9 mouse cellular contexts compared by ENCODE assay signal in the genomic region with DNA sequence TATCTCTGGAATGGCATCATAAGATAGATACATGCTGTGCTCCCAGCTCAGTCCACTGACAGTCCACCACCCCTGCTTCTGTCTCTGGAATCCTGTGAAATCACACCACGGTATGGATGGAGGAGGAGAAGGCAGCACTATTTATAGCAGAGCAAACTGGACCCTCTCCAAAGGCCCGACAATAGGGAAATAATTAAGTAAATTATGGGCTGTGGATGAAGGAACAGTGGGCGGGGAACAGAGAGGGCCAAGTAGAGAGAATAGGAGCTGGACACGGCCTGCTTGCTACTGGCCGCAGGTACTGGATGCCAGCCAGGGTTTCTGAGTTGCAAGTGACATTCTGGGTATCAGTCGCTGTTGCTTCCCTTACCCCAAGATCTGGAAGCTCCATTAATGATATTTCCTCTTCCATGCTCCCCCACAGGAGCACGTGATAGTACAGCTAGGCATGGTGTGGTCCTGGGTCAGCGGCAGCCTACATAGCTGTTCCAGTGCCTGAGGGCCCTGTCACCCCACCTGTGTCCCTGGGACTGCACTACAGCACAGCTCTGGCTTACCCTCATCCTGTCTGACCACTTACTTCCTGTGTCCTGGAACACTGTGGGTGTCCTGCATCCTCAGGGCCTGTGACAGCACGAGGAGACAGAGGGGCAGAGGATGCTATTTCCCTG. TPM values are rescaled to one million over a fixed set of nuclear protein-coding genes. Genes with fewer than 3 reads are reported as not detected.
DNase-seq lines count a peak whose midpoint lies in the region; ATAC-seq and TF ChIP-seq lines count a peak whose summit lies in the region.
"Had no signal": no experiment of that assay in that cellular context is flagged by ENCODE, and none has a peak within 500 bp of the region (broad histone marks: within the 10 kb centered on the region; RNA-seq: fewer than 3 reads in every experiment).

No protein-coding gene starts in this region.

- WGBS in forebrain, embryonic 15.5 days, result 56% methylated on average over 9 of the region's 9 CpGs
- WGBS in forebrain, embryonic 11.5 days, result 86% methylated on average over 9 of the region's 9 CpGs
- 73% methylated on average over 9 of the region's 9 CpGs for WGBS in heart, embryonic 10.5 days

- peaks cover 10% of the 10 kb centered on the region for H3K4me1 ChIP-seq in forebrain, embryonic 15.5 days
- H3K4me1 ChIP-seq in forebrain, embryonic 11.5 days (replicated peaks; ENCODE audit: control insufficient read depth, insufficient read depth, low read length), result no peaks in the 10 kb centered on the region
- H3K4me1 ChIP-seq in heart, embryonic 10.5 days, result peaks cover 45% of the 10 kb centered on the region

- CTCF ChIA-PET in Patski (lab: Charles Lee), result interaction anchor here (0.7 to 1.4 kb wide), 2 partner anchors 9 to 15 kb away, joined by 3 to 4 read pairs; no protein-coding TSS in a partner anchor

- H3K4me2 ChIP-seq in forebrain, embryonic 15.5 days (replicated peaks), result no peak overlapping the region
- H3K4me2 ChIP-seq in forebrain, embryonic 11.5 days (ENCODE audit: low read depth, low read length, severe bottlenecking), result no peak overlapping the region

- H3K9ac ChIP-seq in forebrain, embryonic 15.5 days (replicated peaks), result no peak overlapping the region
- H3K9ac ChIP-seq in forebrain, embryonic 11.5 days (ENCODE audit: low read length), result no peak overlapping the region

- H3K36me3 ChIP-seq in forebrain, embryonic 15.5 days, result peaks cover 27% of the 10 kb centered on the region
- H3K36me3 ChIP-seq in forebrain, embryonic 11.5 days (ENCODE audit: control insufficient read depth, insufficient read depth, low read length), result peaks cover 2% of the 10 kb centered on the region; the same call in 1 of the 2 replicates
- peaks cover 64% of the 10 kb centered on the region for H3K36me3 ChIP-seq in heart, embryonic 10.5 days

- DNase-seq in forebrain, embryonic 11.5 days (ENCODE audit: low spot score), result no peak
- DNase-seq in Patski (ENCODE audit: low read depth, low spot score), result peak; percentile 68
- DNase-seq in heart, embryonic 10.5 days (ENCODE audit: low spot score), result no peak
- DNase-seq in left cerebral cortex, postnatal 14 days (ENCODE audit: low spot score in 2 of 2), result peak; percentile 33 to 37
- DNase-seq in layer of hippocampus, adult 11-12 months (ENCODE audit: low spot score), result no peak
- DNase-seq in frontal cortex, postnatal 25 days (ENCODE audit: low spot score in 2 of 2), result no peak

- H3K4me3 ChIP-seq in forebrain, embryonic 15.5 days, result no peak overlapping the region
- H3K4me3 ChIP-seq in forebrain, embryonic 11.5 days (ENCODE audit: low read depth, low read length), result no peak overlapping the region
- no peak overlapping the region for H3K4me3 ChIP-seq in heart, embryonic 10.5 days
- H3K4me3 ChIP-seq: erythroblast, embryonic 14.5 days had no signal

- in situ Hi-C loops in Patski (cut with MboI; ENCODE audit: low pct_unique_long_range_greater_than_20kb), result no loop called here

- ATAC-seq in forebrain, embryonic 15.5 days (replicated peaks), result no peak
- ATAC-seq in forebrain, embryonic 11.5 days (replicated peaks; ENCODE audit: low FRiP score), result no peak
- peak; percentile 22 for ATAC-seq in Patski
- no peak for ATAC-seq in granulocyte monocyte progenitor cell, adult 5-6 weeks (replicated peaks; ENCODE audit: poor library complexity, severe bottlenecking)

- H3K27me3 ChIP-seq in forebrain, embryonic 15.5 days, result no peaks in the 10 kb centered on the region
- no peaks in the 10 kb centered on the region for H3K27me3 ChIP-seq in forebrain, embryonic 11.5 days (ENCODE audit: control insufficient read depth, insufficient read depth, low read length)
- no peaks in the 10 kb centered on the region for H3K27me3 ChIP-seq in Patski
- no peaks in the 10 kb centered on the region for H3K27me3 ChIP-seq in heart, embryonic 10.5 days (ENCODE audit: insufficient read depth, poor library complexity, severe bottlenecking)

- POLR2A ChIA-PET in Patski (lab: Charles Lee), result interaction anchor here (1.0 to 5.7 kb wide), 3 partner anchors 11 to 29 kb away, joined by 4 to 47 read pairs (median 7); no protein-coding TSS in a partner anchor

- TF ChIP-seq CTCF in Patski (IDR thresholded peaks at IDR 0.05), result no peak

- intact Hi-C loops in left cerebral cortex, postnatal 14 days (cut with DNase I), result no loop called here

- H3K9me3 ChIP-seq in forebrain, embryonic 15.5 days, result no peaks in the 10 kb centered on the region
- no peaks in the 10 kb centered on the region for H3K9me3 ChIP-seq in forebrain, embryonic 11.5 days (ENCODE audit: control insufficient read depth, low read length)
- no peaks in the 10 kb centered on the region for H3K9me3 ChIP-seq in heart, embryonic 10.5 days

- peak overlapping the region; percentile 27; the same call in 1 of the 2 replicates for H3K27ac ChIP-seq in forebrain, embryonic 15.5 days (replicated peaks)
- no peak overlapping the region for H3K27ac ChIP-seq in forebrain, embryonic 11.5 days (ENCODE audit: low read depth, low read length)
- H3K27ac ChIP-seq in heart, embryonic 10.5 days, result peak overlapping the region; percentile 64; the same call in 1 of the 2 replicates

RNA-seq across cellular contexts. Expression of a gene that starts 20.4 kb away (rescaled TPM):
- 13.4 TPM in 2 replicates for polyA plus RNA-seq in forebrain, embryonic 15.5 days (2015; fragmentation: Nextera tagmentation; extraction: Ambion mirVana)
- 12.5 and 13.6 TPM in 2 replicates for polyA plus RNA-seq in forebrain, embryonic 11.5 days (2014; fragmentation: Nextera tagmentation; extraction: Ambion mirVana)
- 181 TPM for polyA plus RNA-seq in Patski (2021)
- 14.8 and 15.6 TPM in 2 replicates for polyA plus RNA-seq in heart, embryonic 10.5 days (2016; fragmentation: Nextera tagmentation; extraction: Ambion mirVana)
- 10 to 100 TPM; 19.2 to 19.3 TPM for total RNA-seq in left cerebral cortex, postnatal 14 days (2021)
- total RNA-seq in granulocyte monocyte progenitor cell, adult 5-6 weeks (2014; fragmentation: Nextera tagmentation), result 42.4 and 43.6 TPM in 2 replicates
- 18.0 and 24.5 TPM in 2 replicates for total RNA-seq in granulocyte monocyte progenitor cell, adult 5-6 weeks (2017)

RNA-seq across cellular contexts. Expression of a gene that starts 30.7 kb away (rescaled TPM):
- polyA plus RNA-seq in forebrain, embryonic 15.5 days (2015; fragmentation: Nextera tagmentation; extraction: Ambion mirVana), result 20.3 and 21.5 TPM in 2 replicates
- polyA plus RNA-seq in forebrain, embryonic 11.5 days (2014; fragmentation: Nextera tagmentation; extraction: Ambion mirVana), result 26.5 and 31.6 TPM in 2 replicates
- 140 TPM for polyA plus RNA-seq in Patski (2021)
- polyA plus RNA-seq in heart, embryonic 10.5 days (2016; fragmentation: Nextera tagmentation; extraction: Ambion mirVana), result 12.4 and 17.8 TPM in 2 replicates
- 10 to 100 TPM; 86.2 to 90.8 TPM for total RNA-seq in left cerebral cortex, postnatal 14 days (2021)
- total RNA-seq in granulocyte monocyte progenitor cell, adult 5-6 weeks (2014; fragmentation: Nextera tagmentation), result 94.5 and 150 TPM in 2 replicates
- 121 and 132 TPM in 2 replicates for total RNA-seq in granulocyte monocyte progenitor cell, adult 5-6 weeks (2017)

RNA-seq across cellular contexts. Expression of a gene that starts 38.0 kb away (rescaled TPM):
- polyA plus RNA-seq in forebrain, embryonic 15.5 days (2015; fragmentation: Nextera tagmentation; extraction: Ambion mirVana), result 472 and 476 TPM in 2 replicates
- 506 and 516 TPM in 2 replicates for polyA plus RNA-seq in forebrain, embryonic 11.5 days (2014; fragmentation: Nextera tagmentation; extraction: Ambion mirVana)
- 916 TPM for polyA plus RNA-seq in Patski (2021)
- polyA plus RNA-seq in heart, embryonic 10.5 days (2016; fragmentation: Nextera tagmentation; extraction: Ambion mirVana), result 767 and 797 TPM in 2 replicates
- 100 to 1,000 TPM; 462 to 482 TPM for total RNA-seq in left cerebral cortex, postnatal 14 days (2021)
- 278 and 280 TPM in 2 replicates for total RNA-seq in granulocyte monocyte progenitor cell, adult 5-6 weeks (2014; fragmentation: Nextera tagmentation)
- 397 and 420 TPM in 2 replicates for total RNA-seq in granulocyte monocyte progenitor cell, adult 5-6 weeks (2017)

RNA-seq across cellular contexts. Expression of a gene that starts 45.4 kb away (rescaled TPM):
- 179 and 186 TPM in 2 replicates for polyA plus RNA-seq in forebrain, embryonic 15.5 days (2015; fragmentation: Nextera tagmentation; extraction: Ambion mirVana)
- polyA plus RNA-seq in forebrain, embryonic 11.5 days (2014; fragmentation: Nextera tagmentation; extraction: Ambion mirVana), result 217 and 243 TPM in 2 replicates
- 146 TPM for polyA plus RNA-seq in Patski (2021)
- 181 and 233 TPM in 2 replicates for polyA plus RNA-seq in heart, embryonic 10.5 days (2016; fragmentation: Nextera tagmentation; extraction: Ambion mirVana)
- total RNA-seq in left cerebral cortex, postnatal 14 days (2021), result 10 to 100 TPM; 66.9 to 68.9 TPM
- 96.6 and 105 TPM in 2 replicates for total RNA-seq in granulocyte monocyte progenitor cell, adult 5-6 weeks (2014; fragmentation: Nextera tagmentation)
- total RNA-seq in granulocyte monocyte progenitor cell, adult 5-6 weeks (2017), result 79.7 and 86.7 TPM in 2 replicates

RNA-seq across cellular contexts. Expression of a gene that starts 53.5 kb away (rescaled TPM):
- polyA plus RNA-seq in forebrain, embryonic 15.5 days (2015; fragmentation: Nextera tagmentation; extraction: Ambion mirVana), result 437 and 444 TPM in 2 replicates
- 401 and 414 TPM in 2 replicates for polyA plus RNA-seq in forebrain, embryonic 11.5 days (2014; fragmentation: Nextera tagmentation; extraction: Ambion mirVana)
- 475 TPM for polyA plus RNA-seq in Patski (2021)
- polyA plus RNA-seq in heart, embryonic 10.5 days (2016; fragmentation: Nextera tagmentation; extraction: Ambion mirVana), result 689 and 872 TPM in 2 replicates
- 100 to 1,000 TPM; 403 to 424 TPM for total RNA-seq in left cerebral cortex, postnatal 14 days (2021)
- 193 and 253 TPM in 2 replicates for total RNA-seq in granulocyte monocyte progenitor cell, adult 5-6 weeks (2014; fragmentation: Nextera tagmentation)
- 47.4 and 49.6 TPM in 2 replicates for total RNA-seq in granulocyte monocyte progenitor cell, adult 5-6 weeks (2017)

Comparison
In these comparisons a context has a peak if more than half of its experiments do, and no peak if none do; other contexts are left out.
1. DNase-seq: peak in Patski (single experiment) and left cerebral cortex, postnatal 14 days (2 of 2); none in forebrain, embryonic 11.5 days (single experiment), heart, embryonic 10.5 days (single experiment), layer of hippocampus, adult 11-12 months (single experiment) and frontal cortex, postnatal 25 days (0 of 2).
2. RNA of a gene that starts 20.4 kb away (polyA plus RNA-seq): 181 TPM in Patski (single experiment); 14.8 to 15.6 TPM in heart, embryonic 10.5 days, 12.5 to 13.6 TPM in forebrain, embryonic 11.5 days and 13.4 TPM in forebrain, embryonic 15.5 days; every median in the first group is over 10 times any median in the second.